Mouse (Mus musculus): Measurements from ENCODE around the gene Arhgap21.

Gene Arhgap21

DNA sequence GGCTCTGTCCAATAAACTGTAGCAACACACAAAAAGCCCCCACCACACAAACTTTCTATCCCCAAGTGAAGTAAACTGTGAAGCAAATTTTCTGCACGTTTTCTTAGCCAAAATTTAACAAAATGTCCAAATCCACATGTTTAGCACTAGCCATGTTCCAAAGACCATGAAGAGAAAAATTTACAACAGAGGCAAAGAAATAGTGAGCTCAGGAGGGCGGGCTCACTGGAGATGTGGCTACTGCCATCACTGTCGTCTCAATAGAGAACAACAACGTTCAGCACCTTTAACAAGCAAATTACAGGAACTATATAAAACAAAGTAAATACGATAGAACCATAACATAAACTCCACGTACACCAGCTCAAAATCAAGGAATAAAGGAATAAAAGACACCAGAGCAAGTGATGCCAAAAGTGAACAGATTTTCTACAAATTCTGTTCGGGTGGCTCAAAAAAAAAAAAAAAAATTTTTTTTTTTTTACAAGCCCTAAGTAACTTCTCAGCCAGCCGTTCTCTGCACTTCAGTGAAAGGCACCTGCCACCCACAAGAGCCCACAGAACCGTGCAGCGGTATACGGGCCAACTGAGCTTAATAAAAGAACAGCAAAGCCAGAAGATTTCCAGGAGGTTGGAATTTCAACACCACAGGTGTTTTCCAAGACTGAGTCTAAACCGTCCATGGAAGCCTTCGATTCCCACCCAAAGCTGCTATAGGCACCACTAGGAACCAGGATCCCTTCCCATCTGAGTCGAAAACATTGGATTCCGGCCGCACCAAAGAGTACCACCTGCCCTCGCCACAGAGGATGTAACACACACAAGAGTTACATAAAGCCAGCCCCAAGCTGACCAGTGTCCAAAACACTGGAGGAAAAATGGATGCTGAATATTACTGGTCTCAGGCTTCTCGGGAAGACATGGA, 2.2 kb downstream of the Arhgap21 start:
- DNase-seq (ENCODE audit: low read depth, low spot score): no peak

DNA sequence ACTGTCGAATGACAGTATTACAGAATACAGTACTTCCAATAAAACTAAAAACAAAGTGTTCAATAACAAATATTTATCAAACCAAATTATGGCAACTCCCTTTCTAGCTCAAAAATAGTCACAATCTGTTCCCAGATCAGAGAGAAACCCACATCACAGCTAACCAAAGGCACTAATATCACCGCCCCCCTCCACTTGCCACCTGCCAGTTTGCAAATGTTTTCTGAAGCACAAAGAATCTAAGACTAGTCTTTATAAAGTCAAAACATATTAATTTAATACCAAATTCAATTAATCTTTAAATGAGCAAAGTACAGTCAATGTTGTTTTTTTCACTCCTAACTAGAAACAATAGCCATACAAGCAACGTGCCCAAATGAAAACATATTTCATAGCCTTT, 3.3 kb downstream of the Arhgap21 start:
- DNase-seq (ENCODE audit: low read depth, low spot score): no peak

DNA sequence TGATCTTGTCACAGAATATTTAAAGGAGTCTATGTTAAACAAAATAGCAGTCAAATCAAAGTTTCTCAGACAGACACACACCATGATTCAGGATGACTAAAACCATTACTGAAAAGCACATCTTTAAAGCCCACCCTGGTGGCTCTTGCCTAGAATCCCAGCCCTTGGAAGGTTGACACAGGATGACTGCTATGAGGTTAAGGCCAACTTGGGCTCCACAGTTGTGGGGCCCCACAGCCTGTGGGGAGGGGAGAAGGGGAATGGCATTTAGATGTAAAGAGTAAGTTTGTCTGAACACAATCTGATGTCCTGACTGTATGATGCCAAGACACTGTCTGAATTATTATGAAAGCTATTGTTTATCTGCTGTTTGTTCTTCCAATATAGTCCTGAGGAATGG, 4.2 kb downstream of the Arhgap21 start:
- no peak for DNase-seq (ENCODE audit: low read depth, low spot score)

DNA sequence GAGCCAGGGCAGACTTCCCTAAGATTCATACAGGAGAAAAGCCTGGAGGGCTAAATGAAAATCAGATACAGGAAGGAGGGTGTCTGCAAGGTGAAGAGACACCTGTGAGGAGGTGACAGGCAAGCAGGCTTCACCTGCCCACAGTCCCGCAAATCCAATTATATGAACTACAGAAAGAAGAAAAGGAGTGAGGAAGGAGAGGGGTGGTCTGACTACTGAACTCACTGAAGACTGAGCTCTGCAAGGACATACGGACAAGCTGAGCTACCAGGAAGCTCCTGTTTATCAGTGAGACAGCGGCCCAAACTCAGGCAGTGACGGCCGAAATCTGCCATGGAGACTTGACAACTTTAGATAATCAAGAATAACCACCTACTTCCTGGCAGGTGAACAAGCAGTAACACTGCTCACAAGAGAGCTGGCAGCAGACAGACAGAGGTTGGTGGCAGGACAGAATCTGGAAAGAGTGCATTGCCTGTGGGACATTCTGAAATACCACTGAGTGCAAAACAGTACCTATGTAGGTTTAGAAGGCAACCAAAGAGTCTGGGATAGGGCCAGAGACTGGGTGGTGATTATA, 5.4 kb downstream of the Arhgap21 start:
- no peak for DNase-seq (ENCODE audit: low read depth, low spot score)

DNA sequence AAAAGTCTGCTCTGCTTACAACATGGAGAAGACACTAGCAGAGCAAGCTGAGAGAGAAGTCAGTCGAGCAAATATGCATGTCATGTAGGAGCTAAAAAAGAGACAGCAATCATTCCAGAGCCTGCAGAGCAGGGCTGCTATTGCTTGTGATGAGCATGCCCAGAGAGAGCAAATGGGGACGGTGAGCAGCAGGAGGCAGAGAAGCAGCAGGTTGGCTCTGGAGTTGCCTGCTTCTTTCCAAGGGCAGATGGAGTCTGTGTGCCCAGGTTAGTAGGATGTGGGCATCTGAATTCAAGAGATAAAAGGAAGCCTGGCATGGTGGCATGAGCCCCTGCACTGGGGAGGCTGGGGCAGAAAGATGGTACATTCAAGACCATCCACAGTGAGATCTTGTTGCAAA, 6.4 kb downstream of the Arhgap21 start:
- no peak for DNase-seq (ENCODE audit: low read depth, low spot score)

DNA sequence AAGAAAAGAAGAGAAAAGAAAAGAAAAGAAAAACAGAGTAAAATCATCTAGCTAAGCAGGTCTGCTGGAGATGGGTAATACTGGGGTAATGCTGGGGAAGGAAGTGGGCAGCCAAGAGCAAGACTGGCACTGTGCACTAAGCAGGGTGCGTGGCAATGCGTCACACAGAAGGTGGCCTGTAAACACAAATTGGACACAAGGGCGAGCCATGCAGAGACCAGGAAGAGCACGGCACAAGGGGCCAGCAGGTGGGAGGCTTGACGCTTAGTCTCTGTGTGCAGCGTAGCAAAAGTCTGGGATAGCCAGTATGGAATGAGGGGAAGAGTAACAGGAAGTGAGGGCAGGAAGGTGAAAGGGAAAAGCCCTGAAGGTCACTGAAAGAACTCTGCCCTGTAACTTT, 6.9 kb downstream of the Arhgap21 start:
- no peak for DNase-seq (ENCODE audit: low read depth, low spot score)

DNA sequence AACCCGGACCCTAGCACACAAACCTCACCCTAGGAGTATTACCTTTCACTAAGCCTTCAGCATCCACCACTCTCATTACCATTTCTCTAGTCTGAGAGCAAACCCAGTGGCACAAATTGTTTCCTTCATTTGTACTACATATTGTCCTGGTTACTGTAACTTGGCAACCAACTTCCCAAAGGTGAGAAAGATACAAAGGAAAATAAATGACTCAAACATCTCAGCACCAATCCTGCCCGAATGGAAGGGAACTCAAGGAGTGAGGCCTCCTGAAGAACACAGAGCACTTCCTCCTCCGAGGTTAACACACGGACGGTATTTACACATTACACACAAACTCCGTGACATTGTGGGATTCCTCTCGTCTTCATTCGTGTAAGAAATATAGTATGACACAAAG, 7.4 kb downstream of the Arhgap21 start:
- DNase-seq (ENCODE audit: low read depth, low spot score): no peak

DNA sequence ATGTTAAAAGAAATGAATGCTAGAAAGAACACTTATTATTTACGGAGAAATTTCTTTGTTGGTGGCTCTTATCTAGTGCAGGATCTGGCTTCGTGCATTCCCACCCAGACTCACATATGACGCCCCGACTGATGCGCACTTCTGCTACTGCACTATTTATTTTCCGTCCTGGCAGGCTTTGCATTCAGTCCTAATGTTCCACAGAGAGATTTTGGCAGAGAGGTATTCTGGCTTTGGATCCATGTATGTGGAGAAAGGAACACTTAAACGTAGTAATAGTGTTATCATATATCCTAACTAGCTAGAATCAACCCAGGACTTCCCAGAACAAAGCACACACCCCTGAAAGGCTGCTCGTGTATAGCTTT, 8.0 kb downstream of the Arhgap21 start:
- no peak for DNase-seq (ENCODE audit: low read depth, low spot score)

DNA sequence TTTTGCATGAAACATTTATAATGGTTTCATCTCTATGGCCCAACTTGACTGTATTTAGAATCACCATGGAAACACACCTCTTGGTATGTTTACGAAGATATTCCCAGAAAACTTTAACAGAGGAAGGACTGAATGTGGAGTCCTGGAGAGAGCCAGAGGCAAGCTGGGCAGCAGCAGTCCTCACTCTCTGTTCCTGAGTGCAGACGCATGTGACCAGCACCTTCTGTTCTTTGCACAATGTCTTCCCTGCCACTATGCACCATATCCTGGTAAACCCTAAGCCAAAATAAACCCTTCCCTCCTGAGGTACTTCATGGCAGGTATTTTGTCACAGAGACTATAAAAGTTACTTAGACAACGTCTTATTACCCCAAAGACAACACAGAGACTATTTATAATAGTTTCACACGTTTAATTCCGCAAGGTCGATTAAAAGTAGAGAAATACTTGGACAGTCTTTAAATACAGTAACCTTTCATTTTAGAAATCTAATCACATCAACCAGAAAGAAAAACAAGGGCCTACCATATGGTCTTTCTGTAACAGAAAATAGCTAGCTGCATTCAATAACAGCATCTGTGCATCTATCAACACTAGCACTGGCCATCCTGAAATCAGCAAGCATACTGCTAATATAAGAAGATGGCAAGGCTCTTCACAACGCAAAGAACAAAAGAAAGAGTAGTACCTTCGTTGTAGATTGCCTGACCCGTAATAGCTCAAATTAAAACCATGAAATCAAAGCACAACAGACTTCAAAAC, 8.6 kb downstream of the Arhgap21 start:
- no peak for DNase-seq (ENCODE audit: low read depth, low spot score)

DNA sequence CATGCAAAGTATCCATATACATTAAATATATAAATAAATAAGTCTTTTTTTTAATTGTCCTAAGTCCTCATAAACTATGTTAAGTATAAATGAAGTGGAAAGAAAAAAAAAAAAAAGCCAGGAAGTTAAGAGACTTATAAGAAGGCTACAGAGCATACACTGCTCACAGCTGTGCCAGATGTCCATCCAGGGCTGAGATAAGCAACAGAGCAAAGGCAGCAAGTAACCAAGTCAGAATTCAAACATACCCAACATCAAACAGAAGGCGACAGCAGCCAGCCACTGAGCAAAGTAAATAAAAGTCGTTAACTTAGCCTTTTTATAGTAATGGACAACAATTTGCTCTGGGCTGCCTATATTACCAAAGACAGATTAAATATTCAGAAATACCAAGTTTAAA, 9.6 kb downstream of the Arhgap21 start:
- no peak for DNase-seq (ENCODE audit: low read depth, low spot score)

DNA sequence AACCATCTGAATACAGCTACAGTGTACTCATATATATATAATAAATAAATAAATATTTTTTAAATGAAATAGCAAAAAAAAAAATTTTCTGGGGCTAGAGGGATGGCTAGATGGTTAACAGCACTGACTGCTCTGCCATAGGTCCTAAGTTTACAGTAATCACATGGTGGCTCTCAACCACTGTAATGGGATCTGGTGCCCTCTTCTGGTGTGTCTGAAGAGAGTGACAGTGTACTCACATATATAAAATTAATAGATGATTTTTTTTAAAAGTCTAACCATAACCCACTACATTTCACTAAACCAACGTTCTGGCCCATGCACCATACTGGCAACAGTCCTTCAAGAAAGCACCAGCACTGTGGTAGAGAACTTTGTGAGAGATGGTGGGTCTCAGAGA, 10.7 kb downstream of the Arhgap21 start:
- DNase-seq (ENCODE audit: low read depth, low spot score): no peak

DNA sequence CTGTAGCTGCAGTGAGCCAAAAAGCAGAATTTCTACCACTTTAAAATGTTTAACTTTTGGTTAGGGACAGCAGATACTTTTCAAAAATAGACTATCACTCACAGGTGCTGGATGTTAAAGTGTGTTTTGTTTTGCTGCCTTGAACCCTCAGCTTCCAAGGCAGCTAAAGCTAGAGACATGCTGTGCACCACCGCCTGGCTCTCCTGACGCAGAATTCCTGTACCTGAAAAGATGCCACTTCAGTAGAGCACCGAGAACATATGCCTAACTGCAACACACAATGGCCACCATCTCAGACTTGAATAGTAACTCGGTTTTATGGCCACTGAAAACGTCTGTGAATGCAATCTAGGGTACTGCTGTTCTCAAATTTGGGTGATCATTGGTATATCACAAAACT, 12.0 kb downstream of the Arhgap21 start:
- no peak for DNase-seq (ENCODE audit: low read depth, low spot score)

DNA sequence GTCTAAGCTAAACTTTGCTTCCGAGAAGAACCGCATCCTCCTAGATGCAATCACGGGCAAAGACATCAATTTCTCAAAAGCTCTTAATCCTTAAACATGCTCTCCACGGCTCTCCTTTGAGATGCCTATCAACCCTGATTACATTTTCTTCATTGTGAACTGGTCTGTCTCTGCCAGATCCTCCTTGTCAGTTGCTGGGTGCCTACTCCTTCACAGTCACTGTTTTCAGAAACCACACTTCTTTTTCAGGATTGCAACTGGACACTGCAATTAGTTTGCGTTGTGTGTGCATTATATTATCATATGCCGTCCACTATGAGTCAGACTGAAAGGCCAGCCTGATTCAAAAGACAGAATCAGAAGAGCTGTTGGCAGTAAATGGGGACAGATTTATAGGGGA, 12.7 kb downstream of the Arhgap21 start:
- DNase-seq (ENCODE audit: low read depth, low spot score): no peak

DNA sequence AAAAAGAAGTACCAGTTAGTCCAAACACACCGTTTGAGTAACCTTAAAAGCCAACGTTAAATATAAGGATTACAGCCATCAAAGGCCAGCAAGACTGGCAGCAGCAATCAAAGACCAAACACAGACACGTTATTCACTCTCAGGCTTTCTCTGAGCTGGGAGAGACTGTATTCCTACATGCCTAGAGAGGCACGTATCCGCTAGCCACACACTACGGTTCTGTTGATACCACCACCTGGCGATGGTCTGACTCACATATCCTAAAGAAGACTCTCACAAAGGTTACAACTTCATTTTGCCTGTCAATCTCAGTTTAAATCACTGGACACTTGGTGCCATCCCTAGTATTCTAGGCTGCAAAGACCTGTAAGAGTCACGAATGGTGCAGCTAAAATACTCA, 13.3 kb downstream of the Arhgap21 start:
- DNase-seq (ENCODE audit: low read depth, low spot score): no peak

DNA sequence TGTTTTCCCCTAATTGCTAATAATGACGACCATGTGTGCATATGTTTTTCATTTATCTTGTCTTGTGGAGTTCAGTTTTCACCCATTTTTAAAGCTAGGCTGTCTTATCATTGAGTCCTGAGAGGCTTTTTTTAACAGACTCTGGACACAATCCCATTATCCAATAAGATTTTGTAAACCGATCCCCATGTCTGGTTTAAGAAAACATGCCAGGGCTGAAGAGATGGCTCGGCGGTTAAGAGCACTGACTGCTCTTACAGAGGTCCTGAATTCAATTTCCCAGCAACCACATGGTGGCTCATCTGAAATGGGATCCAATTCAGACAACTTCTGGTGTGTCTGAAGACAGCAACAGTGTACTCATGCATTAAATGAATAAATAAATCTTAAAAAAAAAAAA, 16.0 kb downstream of the Arhgap21 start:
- DNase-seq (ENCODE audit: low read depth, low spot score): no peak

DNA sequence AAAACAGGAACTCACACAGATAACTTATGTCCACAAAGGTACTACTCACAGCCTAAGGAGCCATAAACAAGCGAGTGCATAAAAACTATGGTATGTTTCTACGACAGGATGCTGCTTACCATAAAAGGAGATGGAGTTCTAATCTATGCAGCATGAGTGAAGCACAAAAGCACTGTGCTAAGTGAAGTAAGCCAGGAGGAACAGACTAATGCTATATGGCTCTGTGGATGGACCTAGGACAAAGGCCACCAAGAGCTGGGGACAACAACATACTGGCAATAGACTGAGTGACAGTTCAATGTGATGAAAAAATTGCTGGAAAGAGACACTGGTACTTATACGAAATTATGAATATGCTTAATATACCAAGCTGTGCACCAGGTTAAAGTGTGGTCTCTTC, 19.5 kb downstream of the Arhgap21 start:
- no peak for DNase-seq (ENCODE audit: low read depth, low spot score)

DNA sequence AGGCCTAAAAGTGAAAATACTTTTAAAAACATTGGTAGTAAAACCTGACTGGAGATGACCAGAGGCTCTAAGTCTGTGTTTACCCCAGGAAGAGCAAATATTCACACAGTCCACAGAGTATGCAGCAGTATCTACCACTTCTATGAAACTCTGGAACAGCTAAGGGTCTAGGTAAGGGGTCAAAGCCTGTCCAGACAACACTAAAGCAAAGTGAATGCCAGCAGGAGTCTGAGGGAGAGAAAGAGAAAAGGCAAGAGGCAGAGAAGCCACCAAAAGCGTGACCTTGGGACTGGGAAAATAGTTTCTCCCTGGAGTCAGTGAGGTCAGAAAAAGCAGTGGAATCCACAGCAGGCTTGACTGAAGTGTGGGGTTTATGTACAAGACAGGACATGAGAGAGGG, 21.6 kb downstream of the Arhgap21 start:
- no peak for DNase-seq (ENCODE audit: low read depth, low spot score)

DNA sequence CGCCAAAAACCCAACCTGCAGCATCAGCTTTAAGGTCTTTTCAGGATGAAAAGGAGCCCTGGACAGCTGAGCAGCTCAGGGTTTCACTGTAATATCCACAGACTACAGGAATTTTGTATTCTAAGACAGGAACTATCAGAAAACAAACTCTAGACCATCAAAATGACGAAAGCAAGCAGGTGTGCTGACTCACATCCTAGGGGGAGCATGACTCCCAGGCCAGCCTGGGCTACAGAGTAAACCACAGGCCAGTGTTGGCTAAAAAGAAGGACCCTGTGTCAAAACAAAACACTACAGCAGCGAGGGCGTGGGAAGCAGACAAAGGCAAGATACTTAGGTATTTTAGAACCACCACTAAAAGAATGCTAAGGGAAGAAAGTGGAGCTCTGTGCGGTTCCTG, 23.1 kb downstream of the Arhgap21 start:
- DNase-seq (ENCODE audit: low read depth, low spot score): no peak

DNA sequence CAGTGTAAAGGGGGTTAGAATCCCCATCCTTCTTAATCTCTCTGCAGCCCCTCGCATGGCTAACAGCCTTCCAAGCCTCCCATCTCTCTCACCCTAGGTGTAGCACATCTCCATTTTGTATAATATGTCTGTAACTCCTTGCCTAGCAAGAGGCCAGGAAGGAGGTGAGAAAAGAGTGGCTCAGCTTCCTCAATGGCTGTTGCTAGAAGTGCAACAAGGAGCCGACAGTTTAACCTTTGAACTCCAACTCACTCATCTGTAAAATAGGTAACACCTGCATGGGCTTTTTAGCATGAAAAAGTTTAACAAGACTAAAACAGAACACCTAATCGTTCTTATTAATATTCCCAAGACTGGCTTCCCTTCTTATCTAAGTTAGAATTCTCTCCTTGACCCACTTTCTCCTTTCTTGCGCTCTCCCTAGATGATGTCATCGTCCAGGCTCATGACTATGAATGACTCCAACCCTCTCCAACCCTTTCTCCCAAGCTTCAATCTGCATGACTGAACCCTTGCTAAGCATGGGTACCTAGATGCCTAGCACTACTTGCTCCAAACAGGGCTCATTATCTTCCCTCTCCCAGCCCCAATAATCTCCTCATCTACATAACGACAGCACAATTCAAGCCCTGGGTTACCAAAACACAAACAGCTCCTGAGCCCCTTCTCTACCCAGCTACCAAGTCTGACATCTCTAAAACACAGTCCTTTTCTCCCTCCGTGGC, 24.8 kb downstream of the Arhgap21 start:
- no peak for DNase-seq (ENCODE audit: low read depth, low spot score)

DNA sequence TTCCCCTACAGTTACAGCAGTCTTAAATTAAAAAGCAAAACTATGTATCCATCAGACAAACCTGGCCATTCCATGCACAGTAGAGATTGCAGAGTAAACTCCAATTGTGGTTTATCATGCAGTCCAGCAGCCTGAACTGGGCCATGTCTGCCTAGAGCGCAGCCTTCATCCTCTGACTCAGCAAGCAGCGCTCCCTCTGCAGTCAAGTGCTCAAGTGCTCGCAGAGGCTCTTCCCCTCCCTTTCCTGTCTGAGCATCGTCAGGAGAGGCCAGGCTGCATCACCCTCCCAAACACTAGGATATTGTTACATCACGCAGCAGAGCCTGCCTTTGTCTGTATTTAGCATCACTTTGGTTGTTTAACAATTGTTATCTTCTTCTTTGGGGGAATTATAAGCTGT, 25.5 kb downstream of the Arhgap21 start:
- DNase-seq (ENCODE audit: low read depth, low spot score): no peak

DNA sequence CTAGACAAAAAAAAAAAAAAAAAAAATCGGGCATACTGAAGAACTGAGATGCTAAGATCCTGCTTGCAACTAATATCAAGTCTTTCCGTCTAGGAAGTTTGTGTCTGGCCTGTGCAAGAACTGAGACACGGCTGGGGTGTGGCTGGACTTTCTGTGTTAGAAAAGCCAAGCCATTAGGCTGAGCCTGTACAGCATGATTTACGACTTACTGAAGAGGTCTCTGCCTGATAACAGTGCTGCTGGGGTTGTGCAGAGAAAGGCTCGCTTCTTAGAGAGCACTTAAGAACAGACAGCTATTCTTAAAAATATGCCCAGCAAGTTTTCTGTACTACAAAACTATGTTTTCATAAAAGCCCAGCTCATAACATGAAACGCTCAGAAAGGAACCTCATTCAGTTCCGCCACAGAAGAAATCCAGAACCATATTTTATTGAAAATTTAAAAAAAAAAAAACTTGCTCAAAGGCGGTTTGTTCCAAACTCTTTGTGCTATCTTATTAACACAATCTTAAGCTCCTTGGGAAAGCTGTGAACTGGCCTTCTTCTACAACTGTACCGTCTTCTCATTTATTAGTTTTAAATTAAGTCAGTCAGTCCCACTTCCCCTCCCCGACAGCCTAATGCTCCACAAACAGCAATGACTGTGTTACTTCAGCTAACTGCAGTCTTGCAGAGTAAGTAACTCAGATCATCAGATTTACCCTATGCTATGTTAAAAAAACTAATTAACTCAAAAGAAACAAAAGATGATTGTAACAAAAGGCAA, 26.1 kb downstream of the Arhgap21 start:
- DNase-seq (ENCODE audit: low read depth, low spot score): no peak
